Mouse (Mus musculus): ENCODE results near the gene Arid1a. TPM values are rescaled to one million over a fixed set of nuclear protein-coding genes. Genes with fewer than 3 reads are reported as not detected.

The Arid1a gene
- polyA plus RNA-seq, 1 experiment from 2014 or later: 40.5 TPM

Small RNA genes within 50 kb of the gene (microRNA-seq; reads per million reads assigned to microRNA genes)
- gene Mir7227: 0.51 reads per million

Other genes starting within 250 kb of the Arid1a start
- gene Kdf1, start 237.8 kb downstream of the Arid1a start, polyA plus RNA-seq (2014; fragmentation: Nextera tagmentation; extraction: Ambion mirVana): 32.9 and 34.5 TPM in 2 replicates
- 231 and 236 TPM in 2 replicates for gene Nudc, start 210.8 kb downstream of the Arid1a start, polyA plus RNA-seq (2014; fragmentation: Nextera tagmentation; extraction: Ambion mirVana)
- gene Nr0b2, start 203.4 kb downstream of the Arid1a start, polyA plus RNA-seq (2014; fragmentation: Nextera tagmentation; extraction: Ambion mirVana): 3.2 and 5.4 TPM in 2 replicates
- 6.9 and 7.5 TPM in 2 replicates for gene Gpatch3, start 182.0 kb downstream of the Arid1a start, polyA plus RNA-seq (2014; fragmentation: Nextera tagmentation; extraction: Ambion mirVana)
- gene Gpn2, start 172.4 kb downstream of the Arid1a start, polyA plus RNA-seq (2014; fragmentation: Nextera tagmentation; extraction: Ambion mirVana): 19.8 TPM in 2 replicates
- gene Sfn, start 154.6 kb downstream of the Arid1a start, polyA plus RNA-seq (2014; fragmentation: Nextera tagmentation; extraction: Ambion mirVana): 39.2 and 42.7 TPM in 2 replicates
- gene Zdhhc18, start 106.6 kb downstream of the Arid1a start, polyA plus RNA-seq (2014; fragmentation: Nextera tagmentation; extraction: Ambion mirVana): 1.9 and 2.2 TPM in 2 replicates
- 13.3 and 14.4 TPM in 2 replicates for gene Pigv, start 84.1 kb downstream of the Arid1a start, polyA plus RNA-seq (2014; fragmentation: Nextera tagmentation; extraction: Ambion mirVana)
- gene Rps6ka1, start 131.0 kb upstream of the Arid1a start, polyA plus RNA-seq (2014; fragmentation: Nextera tagmentation; extraction: Ambion mirVana): 116 and 120 TPM in 2 replicates
- gene Hmgn2, start 211.9 kb upstream of the Arid1a start, polyA plus RNA-seq (2014; fragmentation: Nextera tagmentation; extraction: Ambion mirVana): 2,568 and 2,768 TPM in 2 replicates
- gene Dhdds, start 244.1 kb upstream of the Arid1a start, polyA plus RNA-seq (2014; fragmentation: Nextera tagmentation; extraction: Ambion mirVana): 43.5 and 46.6 TPM in 2 replicates

Measured in intestine, embryonic 14.5 days (tissue).